Mouse (Mus musculus) cortical plate, adult 2 months (tissue): ENCODE measurements around the gene Tia1. TPM values are rescaled to one million over a fixed set of nuclear protein-coding genes. Genes with fewer than 3 reads are reported as not detected.

Experiments used
- H3K27ac ChIP-seq: fragments of 200-500 bp; 2 replicates; pipeline ENCODE4 v1.5.1; 2012; ENCODE audit warnings: low read length, control low read depth, inconsistent platforms; ENCODE audit not compliant: insufficient read depth
- H3K4me1 ChIP-seq: fragments of 200-500 bp; 2 replicates; pipeline ENCODE4 v1.6.1; 2011; ENCODE audit warnings: low read length; ENCODE audit not compliant: control insufficient read depth, insufficient read depth
- H3K4me3 ChIP-seq: fragments of 200-500 bp; 2 replicates; pipeline ENCODE4 v1.5.1; 2011; ENCODE audit warnings: mild to moderate bottlenecking, low read length, control low read depth; ENCODE audit not compliant: insufficient read depth
- CTCF ChIP-seq: fragments of 200-500 bp; IDR thresholded peaks from 2 replicates; pipeline ENCODE4 v1.5.1; 2011; ENCODE audit warnings: mild to moderate bottlenecking, control low read depth, low read length; ENCODE audit not compliant: insufficient read depth; ENCODE audit errors: extremely low read depth
- POLR2A ChIP-seq: fragments of 200-500 bp; IDR thresholded peaks from 2 replicates; pipeline ENCODE4 v1.6.1; 2011; ENCODE audit warnings: mild to moderate bottlenecking, low read length, control low read depth; ENCODE audit not compliant: insufficient read depth; ENCODE audit errors: extremely low read depth
- polyA plus RNA-seq: library from polyadenylated mRNA; depleted of rRNA; stranded (reverse); fragments of >200 nt; gene quantifications from 2 replicates; pipeline ENCODE4 v1.2.3, GENCODE M21; 2012; rRNA removed

The Tia1 gene
- 122 and 144 TPM in 2 replicates for polyA plus RNA-seq

DNA sequence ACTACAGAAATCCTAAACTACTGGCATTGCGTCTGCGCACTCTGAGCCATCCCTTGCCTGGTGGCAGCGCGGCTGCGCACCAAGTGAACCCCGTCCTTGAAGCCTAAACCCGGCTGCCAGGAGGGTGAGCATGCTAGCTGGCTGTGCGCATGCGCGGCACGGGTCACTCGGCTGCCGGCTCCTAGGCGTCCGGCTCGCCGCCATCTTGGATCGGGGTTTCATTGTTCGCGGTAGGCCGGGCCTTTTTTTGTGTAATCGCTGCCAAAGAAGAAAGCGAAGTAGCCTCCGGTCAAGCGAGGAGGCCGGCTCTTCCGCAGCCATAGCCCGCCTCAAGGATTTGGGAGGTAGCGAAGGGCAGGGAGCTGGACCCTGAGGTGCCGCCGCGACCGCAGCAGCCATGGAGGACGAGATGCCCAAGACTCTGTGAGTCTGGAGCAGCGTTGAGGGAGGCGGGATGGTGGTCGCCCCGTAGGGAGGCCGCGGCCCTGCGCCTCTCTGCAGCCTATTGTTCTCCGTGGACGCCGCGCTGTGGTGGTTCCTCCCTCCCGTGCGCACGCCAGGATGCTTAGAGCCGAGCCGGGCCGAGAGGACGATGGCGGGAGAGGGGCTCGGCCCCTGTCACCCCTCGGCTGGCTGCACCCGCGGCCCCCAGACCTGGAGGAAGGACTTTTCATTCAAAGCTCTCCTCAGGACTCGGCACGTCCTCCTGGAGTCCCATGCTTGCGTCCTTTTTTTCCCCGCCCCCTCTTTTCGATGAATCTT is at the start of gene Tia1:
TSS of gene Tia1 (plus strand) at position 120 of the 762 bp plus-strand sequence.
- TF ChIP-seq CTCF = no peak
- TF ChIP-seq POLR2A = peak; percentile 69
- H3K27ac ChIP-seq = peak within 1 kb of the TSS; percentile 93
- peak within 1 kb of the TSS; percentile 74 for H3K4me3 ChIP-seq
- peaks cover 3% of the 10 kb centered on the region; the same call in 1 of the 2 replicates for H3K4me1 ChIP-seq

DNA sequence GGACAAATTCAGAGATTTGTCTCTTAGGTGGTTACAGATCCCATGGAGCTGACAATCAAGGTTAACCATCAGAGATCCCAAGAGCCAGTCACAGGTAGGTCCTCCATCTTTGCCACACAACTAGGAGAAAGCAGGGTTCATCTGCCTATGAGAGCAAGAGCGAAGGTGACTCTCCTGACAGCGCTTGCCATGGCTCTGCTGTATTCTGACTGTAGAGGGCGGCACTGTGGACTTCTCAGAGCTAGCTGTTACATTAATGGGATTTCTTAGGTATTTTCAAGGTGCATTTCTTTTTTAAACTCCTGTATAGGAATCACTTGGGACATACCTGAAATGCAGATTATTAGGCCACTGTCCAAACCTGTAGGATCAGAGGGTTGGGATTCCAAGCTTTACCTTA is 49.1 kb upstream of the Tia1 start:
- H3K4me1 ChIP-seq = no peaks in the 10 kb centered on the region
- H3K27ac ChIP-seq = no peak overlapping the region
- TF ChIP-seq CTCF = no peak
- no peak for TF ChIP-seq POLR2A
- H3K4me3 ChIP-seq = no peak overlapping the region

DNA sequence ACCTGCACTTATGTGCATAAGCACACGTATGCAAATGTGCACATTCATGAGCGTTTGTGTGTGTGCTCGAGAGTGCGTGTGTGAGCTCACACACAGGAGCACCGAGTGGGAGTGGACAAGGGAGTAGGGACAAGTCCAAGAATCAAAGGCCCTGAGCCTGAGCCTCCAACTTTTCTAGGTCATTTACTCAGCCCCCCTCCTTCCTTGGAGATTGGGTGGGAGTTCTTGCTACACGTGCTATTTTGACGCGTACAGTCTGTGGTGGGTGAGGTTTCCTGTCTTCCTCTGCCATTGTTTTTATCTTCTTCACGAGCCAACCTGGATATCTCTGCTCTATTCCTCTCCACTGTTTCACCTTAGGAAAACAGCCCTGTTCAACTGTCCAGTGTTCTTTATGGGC is 47.1 kb upstream of the Tia1 start:
- H3K4me3 ChIP-seq = no peak overlapping the region
- H3K27ac ChIP-seq = no peak overlapping the region
- TF ChIP-seq CTCF = no peak
- TF ChIP-seq POLR2A = no peak
- no peaks in the 10 kb centered on the region for H3K4me1 ChIP-seq

DNA sequence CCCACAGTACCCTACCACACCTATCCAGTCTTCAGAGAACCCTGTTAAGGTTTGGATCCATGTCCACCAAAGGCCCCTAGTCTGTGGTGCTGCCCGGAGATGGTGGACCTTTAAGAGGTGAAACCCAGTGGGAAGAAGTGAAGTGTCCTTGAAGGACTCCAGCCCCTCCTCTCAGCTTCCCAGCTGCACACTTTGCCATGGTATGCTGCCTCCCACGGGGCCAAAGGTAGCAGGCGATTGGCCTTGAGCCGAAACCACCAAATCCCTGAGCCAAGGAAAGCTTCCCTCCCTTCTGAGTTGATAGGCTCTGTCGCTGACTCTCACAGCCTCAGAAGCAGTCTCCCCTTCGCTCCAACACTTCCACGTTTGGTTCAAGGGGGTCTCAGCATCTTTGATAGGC is 43.3 kb upstream of the Tia1 start:
- no peaks in the 10 kb centered on the region for H3K4me1 ChIP-seq
- H3K4me3 ChIP-seq = no peak overlapping the region
- no peak for TF ChIP-seq CTCF
- no peak for TF ChIP-seq POLR2A
- H3K27ac ChIP-seq = no peak overlapping the region

DNA sequence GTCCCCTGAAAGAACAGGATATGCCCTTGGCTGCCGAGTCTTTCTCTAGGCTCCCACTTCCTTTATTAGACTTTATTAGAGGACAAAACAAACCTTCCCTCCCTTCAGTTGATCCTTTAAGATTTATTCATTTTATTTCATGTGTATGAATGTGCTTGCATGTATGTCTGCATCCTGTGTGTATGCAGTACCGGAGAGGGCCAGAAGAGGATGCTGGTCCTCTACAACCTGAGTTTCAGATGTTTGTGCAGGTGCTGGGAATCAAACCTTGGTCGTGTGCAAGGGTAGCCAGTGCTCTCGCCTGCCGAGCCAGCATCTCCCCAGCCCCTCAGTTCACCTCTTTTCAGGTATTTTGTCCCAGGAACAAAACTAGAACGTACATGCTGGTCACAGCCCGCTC is 42.6 kb upstream of the Tia1 start:
- Histone ChIP-seq H3K27ac (no peak overlapping the region), H3K4me1 (no peaks in the 10 kb centered on the region), H3K4me3 (no peak overlapping the region)
- TF ChIP-seq POLR2A (no peak), CTCF (no peak)

DNA sequence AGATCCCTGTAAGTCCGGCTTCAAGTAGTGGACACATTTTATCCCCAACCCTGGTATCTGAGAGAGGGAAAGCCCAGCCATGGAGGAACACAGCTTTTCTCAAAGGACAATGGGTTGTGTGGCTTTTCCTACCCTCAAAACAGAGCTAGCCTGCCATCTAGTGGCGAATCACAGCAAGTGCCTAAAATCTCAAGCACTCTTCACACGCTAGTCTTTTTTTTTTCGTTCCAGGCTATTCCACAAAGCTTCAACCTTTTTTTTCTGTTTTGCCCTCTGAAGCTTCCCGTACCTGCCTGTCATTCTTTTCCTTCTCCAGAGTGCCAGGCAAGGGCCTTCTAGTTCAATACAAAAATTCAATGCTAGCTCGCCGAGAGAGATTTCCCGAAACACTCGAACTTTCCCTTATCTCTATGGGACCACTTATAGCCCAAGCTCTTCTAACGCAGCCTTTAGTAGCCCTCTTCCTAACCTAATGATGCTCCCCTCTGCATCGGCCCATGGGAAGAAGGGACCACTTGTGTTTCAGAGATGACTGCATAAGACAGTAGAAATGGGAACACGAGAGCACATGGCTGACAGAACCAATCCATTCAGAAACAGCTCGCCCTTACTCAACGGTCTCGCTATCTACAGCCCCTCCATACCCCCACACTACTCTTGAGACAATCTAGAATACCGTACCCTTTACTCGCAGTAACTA is 39.4 kb upstream of the Tia1 start:
- H3K27ac ChIP-seq = no peak overlapping the region
- H3K4me3 ChIP-seq = peak overlapping the region; percentile 60
- H3K4me1 ChIP-seq = no peaks in the 10 kb centered on the region
- TF ChIP-seq POLR2A = no peak
- TF ChIP-seq CTCF = peak; percentile 97

DNA sequence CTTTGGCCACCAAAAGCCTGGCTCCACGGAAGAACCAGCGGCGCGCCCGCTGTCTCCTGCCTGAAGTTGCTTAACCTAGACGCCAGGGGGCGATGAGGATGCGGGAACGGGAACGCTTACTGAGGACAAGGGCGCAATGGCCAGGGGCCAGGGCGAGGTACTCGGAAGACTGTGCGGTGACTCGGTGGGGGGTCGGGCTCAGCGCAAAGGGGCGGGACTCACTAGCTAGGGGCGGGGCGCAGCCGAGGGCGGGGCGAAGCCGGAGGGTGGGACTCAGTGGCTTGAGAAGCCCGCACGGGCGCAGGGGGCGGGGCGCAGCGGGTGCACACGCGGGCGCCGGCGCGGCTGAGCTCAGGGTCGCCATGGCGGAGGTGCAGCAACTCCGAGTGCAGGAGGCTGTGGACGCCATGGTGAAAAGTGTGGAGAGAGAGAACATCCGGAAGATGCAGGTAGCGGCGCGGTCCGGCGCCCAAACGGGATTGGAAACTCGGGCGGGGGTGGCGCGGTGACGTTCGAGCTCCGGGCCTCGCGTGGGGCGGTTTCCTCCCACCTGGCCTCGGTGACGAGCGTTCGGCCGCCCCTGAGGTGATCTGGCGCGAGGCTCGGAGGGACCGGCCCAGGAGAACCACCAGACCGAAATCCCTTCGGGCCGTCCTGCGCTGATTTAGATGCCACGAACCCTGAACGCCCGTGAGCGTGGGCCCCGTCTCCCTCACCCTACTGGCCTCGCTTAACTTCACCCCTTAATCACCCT is 38.5 kb upstream of the Tia1 start, which contains the start of gene Fam136a:
TSS of gene Fam136a (plus strand) at position 276 of the 754 bp plus-strand sequence.
- peak; percentile 61; the same call in 1 of the 2 replicates for TF ChIP-seq POLR2A
- TF ChIP-seq CTCF = peak; percentile 79
- Histone ChIP-seq H3K4me1 (no peaks in the 10 kb centered on the region), H3K27ac (peak within 1 kb of the TSS; percentile 61), H3K4me3 (peak within 1 kb of the TSS; percentile 60)

DNA sequence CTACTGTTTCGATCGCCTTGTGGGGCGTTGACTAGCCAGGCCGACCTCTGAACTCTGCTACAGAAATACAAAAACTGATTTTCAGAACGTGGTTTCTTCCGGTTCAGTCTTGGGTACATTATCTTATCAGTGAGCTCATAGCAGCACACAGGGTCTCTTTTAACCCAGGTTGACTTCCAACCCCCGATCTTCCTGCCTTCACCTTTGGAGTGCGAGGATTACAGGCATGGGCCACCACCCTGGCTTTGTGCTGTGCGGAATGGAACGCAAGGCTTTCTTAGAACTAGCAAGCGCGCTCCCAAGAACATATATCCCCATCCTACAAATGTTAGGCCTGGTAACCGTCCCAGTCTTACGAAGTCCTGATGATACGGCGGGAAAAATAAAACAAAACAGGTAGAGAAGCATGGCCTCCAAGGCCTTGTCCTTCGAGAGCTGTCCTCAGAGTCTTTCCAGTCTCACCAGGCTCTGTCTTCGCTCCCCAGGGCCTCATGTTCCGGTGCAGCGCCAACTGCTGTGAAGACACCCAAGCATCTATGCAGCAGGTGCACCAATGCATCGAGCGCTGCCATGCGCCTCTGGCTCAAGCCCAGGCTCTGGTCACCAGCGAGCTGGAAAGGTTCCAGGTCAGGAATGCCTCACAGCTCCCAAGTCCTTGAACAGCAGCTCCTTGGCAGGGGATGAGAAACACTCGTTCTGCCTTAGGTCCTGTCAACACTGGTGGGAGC is 37.7 kb upstream of the Tia1 start:
- TF ChIP-seq POLR2A (no peak), CTCF (no peak)
- peak overlapping the region; percentile 60 for H3K4me3 ChIP-seq
- 0 out of 2 replicates have a peak, but pooled peaks cover 2% of the 10 kb centered on the region for H3K4me1 ChIP-seq
- peak overlapping the region; percentile 61 for H3K27ac ChIP-seq

DNA sequence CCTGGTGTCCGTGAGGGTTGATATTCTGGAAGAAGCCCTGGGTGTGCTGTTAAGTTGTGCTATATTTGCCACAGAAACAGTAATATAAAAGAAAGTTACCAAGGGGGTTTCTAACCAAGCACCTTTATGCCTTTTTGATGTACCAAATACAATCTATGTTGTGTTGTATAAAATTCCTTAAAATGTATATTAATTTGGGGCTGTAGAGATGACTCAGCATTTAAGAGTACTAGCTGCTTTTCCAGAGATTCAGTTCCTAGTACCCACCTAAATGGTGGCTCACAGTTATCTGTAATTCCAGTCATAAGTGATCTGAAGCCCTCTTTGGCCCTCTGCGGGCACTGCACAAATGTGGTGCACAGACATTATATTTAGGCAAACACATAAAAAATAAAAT is 37.2 kb upstream of the Tia1 start:
- no peak for TF ChIP-seq POLR2A
- TF ChIP-seq CTCF = no peak
- no peak overlapping the region for H3K27ac ChIP-seq
- 0 out of 2 replicates have a peak, but pooled peaks cover 2% of the 10 kb centered on the region for H3K4me1 ChIP-seq
- no peak overlapping the region; the same call in 1 of the 2 replicates for H3K4me3 ChIP-seq
